Mouse (Mus musculus): ENCODE data around the gene Trmt112.

GRCm38 (mm10) chr19:6933102-6933435, 23.6 kb downstream of the Trmt112 start:
- TF ChIP-seq CTCF (IDR thresholded peaks at IDR 0.05; ENCODE audit: low read depth) (no peak), EP300 (IDR thresholded peaks at IDR 0.05; ENCODE audit: low read depth) (no peak)
